Mouse (Mus musculus) adrenal gland, adult 18-20 months (tissue): ENCODE results near the gene Ccdc172. TPM values are rescaled to one million over a fixed set of nuclear protein-coding genes. Genes with fewer than 3 reads are reported as not detected.
A peak's percentile ranks its signal among the peaks of the same experiment; 100 is the strongest.

Source experiments
- DNase-seq, 2 experiments: peaks; one replicate each; pipeline ENCODE4 v3.0.0; 2021 to 2022; ENCODE audit warnings: low spot score in 2 of 2
- long read RNA-seq, 2 experiments: library from polyadenylated mRNA; stranded (forward); transcript quantifications; one replicate each; pipeline ENCODE4 v2.0.0; 2021
- total RNA-seq, 2 experiments: library from RNA; stranded (reverse); gene quantifications; 1 replicate in 1 of 2; 2 replicates in 1 of 2; pipeline ENCODE4 v1.2.3; 2021

Gene Ccdc172
- not detected for total RNA-seq
- long read RNA-seq, experiment 1, result 0 reads
- long read RNA-seq, experiment 2, result 0 reads

- no peak for DNase-seq
Observed at GRCm38 (mm10) chr19:58511818-58512217, at the start of gene Ccdc172. TSS of gene Ccdc172 (plus strand) at chr19:58511993.

- no peak for DNase-seq
Observed at GRCm38 (mm10) chr19:58463755-58464154, 48.0 kb upstream of the Ccdc172 start.

- no peak for DNase-seq
Observed at GRCm38 (mm10) chr19:58468331-58468730, 43.5 kb upstream of the Ccdc172 start.

- DNase-seq, result peak; percentile 80 to 82
Observed at GRCm38 (mm10) chr19:58469421-58469820, 42.4 kb upstream of the Ccdc172 start.

- no peak for DNase-seq
Observed at GRCm38 (mm10) chr19:58474251-58474650, 37.5 kb upstream of the Ccdc172 start.

- no peak for DNase-seq
Observed at GRCm38 (mm10) chr19:58482373-58482977, 29.3 kb upstream of the Ccdc172 start.

GRCm38 (mm10) chr19:58486686-58487085 is 25.1 kb upstream of the Ccdc172 start:
- no peak for DNase-seq

GRCm38 (mm10) chr19:58497106-58497505 is 14.7 kb upstream of the Ccdc172 start:
- no peak for DNase-seq

- DNase-seq, result no peak
Observed at GRCm38 (mm10) chr19:58499420-58499966, 12.3 kb upstream of the Ccdc172 start.

GRCm38 (mm10) chr19:58500049-58500448 is 11.7 kb upstream of the Ccdc172 start:
- no peak for DNase-seq

- DNase-seq, result no peak
Observed at GRCm38 (mm10) chr19:58521696-58522095, 9.9 kb downstream of the Ccdc172 start.

GRCm38 (mm10) chr19:58523736-58524394 is 12.1 kb downstream of the Ccdc172 start:
- DNase-seq, result peak in 1 of 2 experiments; percentile 28

- DNase-seq, result no peak
Observed at GRCm38 (mm10) chr19:58525457-58526239, 13.9 kb downstream of the Ccdc172 start.

- DNase-seq, result no peak
Observed at GRCm38 (mm10) chr19:58533077-58533476, 21.3 kb downstream of the Ccdc172 start.

- DNase-seq, result no peak
Observed at GRCm38 (mm10) chr19:58536691-58537090, 24.9 kb downstream of the Ccdc172 start.

- no peak for DNase-seq
Observed at GRCm38 (mm10) chr19:58540396-58540795, 28.6 kb downstream of the Ccdc172 start.

- DNase-seq, result no peak
Observed at GRCm38 (mm10) chr19:58548367-58548766, 36.6 kb downstream of the Ccdc172 start.

GRCm38 (mm10) chr19:58550489-58550888 is 38.7 kb downstream of the Ccdc172 start:
- DNase-seq, result no peak

GRCm38 (mm10) chr19:58550916-58551315 is 39.1 kb downstream of the Ccdc172 start:
- DNase-seq, result no peak

GRCm38 (mm10) chr19:58554974-58555373 is 43.2 kb downstream of the Ccdc172 start:
- DNase-seq, result no peak

GRCm38 (mm10) chr19:58558352-58558751 is 46.6 kb downstream of the Ccdc172 start:
- peak; percentile 26 to 30 for DNase-seq
